8 mouse cellular contexts compared by ENCODE assay signal in the genomic region with DNA sequence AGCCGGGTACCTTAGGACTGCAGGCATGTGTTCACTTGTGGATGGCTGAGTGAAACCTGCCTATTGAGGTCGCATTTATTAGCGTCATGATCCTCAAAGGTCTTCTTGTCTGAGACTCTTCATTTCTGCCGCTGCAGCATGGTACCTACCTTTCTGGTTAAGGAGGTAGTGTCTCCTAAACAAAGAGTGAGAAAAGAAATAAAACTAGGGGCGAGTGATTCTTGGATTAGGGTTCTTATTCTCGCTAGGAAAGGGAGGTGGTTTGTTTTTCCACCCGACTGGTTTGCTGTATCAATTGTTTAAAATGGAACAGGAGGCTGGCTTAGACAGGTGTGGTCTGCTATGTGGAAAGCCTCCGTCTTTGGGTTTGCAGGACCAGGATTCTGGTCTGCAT. TPM values are rescaled to one million over a fixed set of nuclear protein-coding genes. Genes with fewer than 3 reads are reported as not detected.
A peak's percentile ranks its signal among the peaks of the same experiment; 100 is the strongest.
DNase-seq lines count a peak whose midpoint lies in the region; ATAC-seq and TF ChIP-seq lines count a peak whose summit lies in the region.

No protein-coding gene starts in this region.

- intact Hi-C loops in gastrocnemius, postnatal 36 days (cut with DNase I) = no loop called here

- no peak for ATAC-seq in lung, embryonic 14.5 days (ENCODE audit: insufficient read depth)
- 0 out of 2 replicates have a peak, but pooled peaks have one; percentile 8 for ATAC-seq in embryonic facial prominence, embryonic 13.5 days (ENCODE audit: insufficient number of reproducible peaks, insufficient read depth, low FRiP score, low TSS enrichment, low read depth)
- no peak for ATAC-seq in intestine, embryonic 16.5 days
- no peak for ATAC-seq in neural tube, embryonic 14.5 days (ENCODE audit: low read depth)

- 0 out of 2 replicates have a peak, but pooled peaks cover 5% of the 10 kb centered on the region for H3K4me1 ChIP-seq in lung, embryonic 14.5 days (ENCODE audit: insufficient read depth)
- peaks cover 34% of the 10 kb centered on the region for H3K4me1 ChIP-seq in embryonic facial prominence, embryonic 13.5 days
- peaks cover 27% of the 10 kb centered on the region for H3K4me1 ChIP-seq in intestine, embryonic 16.5 days (ENCODE audit: control insufficient read depth, insufficient read depth, low read length)
- H3K4me1 ChIP-seq in neural tube, embryonic 14.5 days (ENCODE audit: control insufficient read depth, insufficient read depth, low read length) = peaks cover 33% of the 10 kb centered on the region

- H3K9ac ChIP-seq in lung, embryonic 14.5 days = peak overlapping the region; percentile 93
- peak overlapping the region; percentile 98 for H3K9ac ChIP-seq in embryonic facial prominence, embryonic 13.5 days
- H3K9ac ChIP-seq in intestine, embryonic 16.5 days (ENCODE audit: low read depth, low read length) = peak overlapping the region; percentile 93
- peak overlapping the region; percentile 95 for H3K9ac ChIP-seq in neural tube, embryonic 14.5 days (replicated peaks; ENCODE audit: low read depth, low read length)

- peak overlapping the region; percentile 82 for H3K4me2 ChIP-seq in lung, embryonic 14.5 days
- peak overlapping the region; percentile 70 for H3K4me2 ChIP-seq in embryonic facial prominence, embryonic 13.5 days
- H3K4me2 ChIP-seq in intestine, embryonic 16.5 days (ENCODE audit: low read depth, low read length) = peak overlapping the region; percentile 94
- peak overlapping the region; percentile 94 for H3K4me2 ChIP-seq in neural tube, embryonic 14.5 days (ENCODE audit: low read depth, low read length)

- H3K27ac ChIP-seq in lung, embryonic 14.5 days (ENCODE audit: low read depth) = no peak overlapping the region
- 0 out of 2 replicates have a peak overlapping the region, but pooled peaks have one; percentile 95 for H3K27ac ChIP-seq in embryonic facial prominence, embryonic 13.5 days
- peak overlapping the region; percentile 28; the same call in 1 of the 2 replicates for H3K27ac ChIP-seq in intestine, embryonic 16.5 days (ENCODE audit: low read length)
- H3K27ac ChIP-seq in neural tube, embryonic 14.5 days (ENCODE audit: low read depth, low read length) = peak overlapping the region; percentile 95; the same call in 1 of the 2 replicates

- no peak for DNase-seq in lung, embryonic 14.5 days
- DNase-seq in lung, postnatal 25 days (ENCODE audit: low spot score) = no peak
- no peak for DNase-seq in left cerebral cortex, adult 18-20 months (ENCODE audit: low spot score in 2 of 2)
- DNase-seq in gastrocnemius, postnatal 36 days = no peak
- DNase-seq in layer of hippocampus, adult 9-11 months = no peak

- TF ChIP-seq CTCF in lung, embryonic 14.5 days (IDR thresholded peaks at IDR 0.05; ENCODE audit: low read depth) = no peak

- no peaks in the 10 kb centered on the region for H3K9me3 ChIP-seq in lung, embryonic 14.5 days (ENCODE audit: low read depth, low read length)
- H3K9me3 ChIP-seq in embryonic facial prominence, embryonic 13.5 days = no peaks in the 10 kb centered on the region
- no peaks in the 10 kb centered on the region for H3K9me3 ChIP-seq in intestine, embryonic 16.5 days (ENCODE audit: control insufficient read depth, low read length)
- H3K9me3 ChIP-seq in neural tube, embryonic 14.5 days (ENCODE audit: control insufficient read depth, low read length) = no peaks in the 10 kb centered on the region

- H3K36me3 ChIP-seq in lung, embryonic 14.5 days (ENCODE audit: insufficient read depth) = no peaks in the 10 kb centered on the region; the same call in 1 of the 2 replicates
- 0 out of 2 replicates have a peak, but pooled peaks cover 4% of the 10 kb centered on the region for H3K36me3 ChIP-seq in embryonic facial prominence, embryonic 13.5 days
- H3K36me3 ChIP-seq in intestine, embryonic 16.5 days (ENCODE audit: control insufficient read depth, insufficient read depth, low read length) = no peaks in the 10 kb centered on the region
- H3K36me3 ChIP-seq in neural tube, embryonic 14.5 days (ENCODE audit: control insufficient read depth, insufficient read depth, low read length) = no peaks in the 10 kb centered on the region

- WGBS in lung, embryonic 14.5 days = 4% methylated on average over 8 of the region's 8 CpGs
- 2% methylated on average over 8 of the region's 8 CpGs for WGBS in embryonic facial prominence, embryonic 13.5 days
- 5% methylated on average over 8 of the region's 8 CpGs for WGBS in intestine, embryonic 16.5 days
- 5% methylated on average over 8 of the region's 8 CpGs for WGBS in neural tube, embryonic 14.5 days

- H3K27me3 ChIP-seq in lung, embryonic 14.5 days (ENCODE audit: insufficient read depth, low read length) = no peaks in the 10 kb centered on the region
- no peaks in the 10 kb centered on the region for H3K27me3 ChIP-seq in embryonic facial prominence, embryonic 13.5 days
- H3K27me3 ChIP-seq in intestine, embryonic 16.5 days (replicated peaks; ENCODE audit: control insufficient read depth, insufficient read depth, low read length) = no peaks in the 10 kb centered on the region
- no peaks in the 10 kb centered on the region for H3K27me3 ChIP-seq in neural tube, embryonic 14.5 days (ENCODE audit: control insufficient read depth, insufficient read depth, low read length)

- peak overlapping the region; percentile 90 for H3K4me3 ChIP-seq in lung, embryonic 14.5 days (ENCODE audit: low read depth, low read length)
- H3K4me3 ChIP-seq in embryonic facial prominence, embryonic 13.5 days = peak overlapping the region; percentile 98
- H3K4me3 ChIP-seq in intestine, embryonic 16.5 days (ENCODE audit: low read length) = peak overlapping the region; percentile 96
- H3K4me3 ChIP-seq in neural tube, embryonic 14.5 days (ENCODE audit: low read depth, low read length) = peak overlapping the region; percentile 96

RNA-seq across cellular contexts. Expression of a gene that starts 1.9 kb away (rescaled TPM):
- polyA plus RNA-seq in lung, embryonic 14.5 days (2014; fragmentation: Nextera tagmentation; extraction: Ambion mirVana) = 39.4 and 51.6 TPM in 2 replicates
- polyA plus RNA-seq in embryonic facial prominence, embryonic 13.5 days (2015; fragmentation: Nextera tagmentation; extraction: Ambion mirVana) = 36.2 and 51.5 TPM in 2 replicates
- 11.0 and 13.1 TPM in 2 replicates for polyA plus RNA-seq in intestine, embryonic 16.5 days (2015; fragmentation: Nextera tagmentation; extraction: Ambion mirVana)
- 96.5 and 101 TPM in 2 replicates for polyA plus RNA-seq in neural tube, embryonic 14.5 days (2014; fragmentation: Nextera tagmentation; extraction: Ambion mirVana)
- total RNA-seq in left cerebral cortex, adult 18-20 months (2021) = 100 to 1,000 TPM; 144 to 151 TPM
- total RNA-seq in gastrocnemius, postnatal 36 days (2021) = 10 to 100 TPM; 55.6 TPM

RNA-seq across cellular contexts. Expression of a gene that starts 15.9 kb away (rescaled TPM):
- polyA plus RNA-seq in lung, embryonic 14.5 days (2014; fragmentation: Nextera tagmentation; extraction: Ambion mirVana) = 4.4 TPM in 2 replicates
- polyA plus RNA-seq in embryonic facial prominence, embryonic 13.5 days (2015; fragmentation: Nextera tagmentation; extraction: Ambion mirVana) = 8.0 and 9.6 TPM in 2 replicates
- polyA plus RNA-seq in intestine, embryonic 16.5 days (2015; fragmentation: Nextera tagmentation; extraction: Ambion mirVana) = 4.3 and 4.4 TPM in 2 replicates
- polyA plus RNA-seq in neural tube, embryonic 14.5 days (2014; fragmentation: Nextera tagmentation; extraction: Ambion mirVana) = 7.4 and 8.5 TPM in 2 replicates
- total RNA-seq in left cerebral cortex, adult 18-20 months (2021) = 10 to 100 TPM; 18.1 to 20.0 TPM
- total RNA-seq in gastrocnemius, postnatal 36 days (2021) = 1 to 10 TPM; 7.1 to 8.1 TPM
